In genomic region chr10:3556538-3556937, GRCm38 (mm10) we compare ENCODE assay signal across 28 mouse cellular contexts. TPM values are rescaled to one million over a fixed set of nuclear protein-coding genes. Genes with fewer than 3 reads are reported as not detected.
DNase-seq lines count a peak whose midpoint lies in the region; ATAC-seq and TF ChIP-seq lines count a peak whose summit lies in the region.
"Had no signal": no experiment of that assay in that cellular context is flagged by ENCODE, and none has a peak within 500 bp of the region (broad histone marks: within the 10 kb centered on the region; RNA-seq: fewer than 3 reads in every experiment).

No protein-coding gene starts in this region.

- TF ChIP-seq CTCF in stomach, postnatal 0 days (IDR thresholded peaks at IDR 0.05; ENCODE audit: low read depth), result no peak

- DNase-seq in kidney, adult 11 months, result no peak
- DNase-seq in lung, postnatal 36 days, result no peak
- no peak for DNase-seq in stomach, postnatal 0 days (ENCODE audit: low spot score)
- DNase-seq: adrenal gland, adult 2 months; adrenal gland, postnatal 10 days; adrenal gland, postnatal 25 days; cerebellum, adult 11 months; cerebellum, adult 18-20 months; cerebellum, adult 8-10 months; cerebellum, adult 9-11 months; cerebellum, postnatal 14 days; cerebellum, postnatal 36 days; embryo, embryonic 11 days had no signal

- WGBS in kidney, embryonic 16.5 days, result 75% methylated on average over 3 of the region's 3 CpGs
- 50% methylated on average over 3 of the region's 3 CpGs for WGBS in lung, embryonic 15.5 days
- 66% methylated on average over 3 of the region's 3 CpGs for WGBS in stomach, embryonic 15.5 days
- 58% methylated on average over 3 of the region's 3 CpGs for WGBS in stomach, postnatal 0 days

- H3K27me3 ChIP-seq in kidney, embryonic 16.5 days (ENCODE audit: insufficient read depth, low read length), result no peaks in the 10 kb centered on the region
- no peaks in the 10 kb centered on the region for H3K27me3 ChIP-seq in lung, embryonic 15.5 days
- no peaks in the 10 kb centered on the region for H3K27me3 ChIP-seq in stomach, embryonic 15.5 days (replicated peaks)
- H3K27me3 ChIP-seq in stomach, postnatal 0 days (ENCODE audit: control insufficient read depth, insufficient read depth, low read length), result no peaks in the 10 kb centered on the region
- H3K27me3 ChIP-seq: embryonic facial prominence, embryonic 13.5 days; embryonic facial prominence, embryonic 15.5 days; forebrain, embryonic 12.5 days had no signal

- no peak for TF ChIP-seq EP300 in stomach, postnatal 0 days (optimal IDR thresholded peaks at IDR 0.05)

- peak; percentile 77 for ATAC-seq in kidney, embryonic 16.5 days (ENCODE audit: low FRiP score, low TSS enrichment)
- ATAC-seq in lung, embryonic 15.5 days (ENCODE audit: borderline replicate concordance, extremely low read depth, low FRiP score, low TSS enrichment), result peak; percentile 67; the same call in 1 of the 2 replicates
- ATAC-seq in stomach, embryonic 15.5 days (ENCODE audit: insufficient read depth, low FRiP score, low read depth), result peak; percentile 31; the same call in 1 of the 2 replicates
- ATAC-seq in stomach, postnatal 0 days (ENCODE audit: low FRiP score, low TSS enrichment), result no peak
- ATAC-seq in monocyte, adult 5-6 weeks (replicated peaks; ENCODE audit: insufficient number of reproducible peaks, low FRiP score, low TSS enrichment, poor library complexity, severe bottlenecking), result no peak
- ATAC-seq: forebrain, embryonic 14.5 days had no signal

- H3K9me3 ChIP-seq in kidney, embryonic 16.5 days (ENCODE audit: low read length), result 0 out of 2 replicates have a peak, but pooled peaks cover 2% of the 10 kb centered on the region
- H3K9me3 ChIP-seq in lung, embryonic 15.5 days, result no peaks in the 10 kb centered on the region
- H3K9me3 ChIP-seq in stomach, embryonic 15.5 days, result no peaks in the 10 kb centered on the region
- H3K9me3 ChIP-seq in stomach, postnatal 0 days (ENCODE audit: control insufficient read depth, low read length), result no peaks in the 10 kb centered on the region
- H3K9me3 ChIP-seq: embryonic facial prominence, embryonic 13.5 days; embryonic facial prominence, embryonic 15.5 days; forebrain, embryonic 10.5 days; forebrain, embryonic 12.5 days had no signal

- H3K27ac ChIP-seq in kidney, embryonic 16.5 days (ENCODE audit: low read length), result no peak overlapping the region
- H3K27ac ChIP-seq in lung, embryonic 15.5 days, result no peak overlapping the region
- H3K27ac ChIP-seq in stomach, embryonic 15.5 days, result no peak overlapping the region
- H3K27ac ChIP-seq in stomach, postnatal 0 days (replicated peaks), result no peak overlapping the region
- H3K27ac ChIP-seq: embryonic facial prominence, embryonic 13.5 days; embryonic facial prominence, embryonic 15.5 days; forebrain, embryonic 10.5 days; forebrain, embryonic 12.5 days had no signal

- no peaks in the 10 kb centered on the region; the same call in 1 of the 2 replicates for H3K4me1 ChIP-seq in kidney, embryonic 16.5 days (ENCODE audit: insufficient read depth, low read length)
- no peaks in the 10 kb centered on the region for H3K4me1 ChIP-seq in lung, embryonic 15.5 days
- no peaks in the 10 kb centered on the region for H3K4me1 ChIP-seq in stomach, embryonic 15.5 days
- no peaks in the 10 kb centered on the region for H3K4me1 ChIP-seq in stomach, postnatal 0 days (replicated peaks; ENCODE audit: control insufficient read depth, insufficient read depth)
- H3K4me1 ChIP-seq: embryonic facial prominence, embryonic 13.5 days; embryonic facial prominence, embryonic 15.5 days; forebrain, embryonic 10.5 days; forebrain, embryonic 12.5 days had no signal

- no peak overlapping the region for H3K9ac ChIP-seq in kidney, embryonic 16.5 days (replicated peaks; ENCODE audit: low read length)
- H3K9ac ChIP-seq in lung, embryonic 15.5 days, result no peak overlapping the region
- H3K9ac ChIP-seq in stomach, embryonic 15.5 days, result no peak overlapping the region
- H3K9ac ChIP-seq in stomach, postnatal 0 days (ENCODE audit: low read length), result no peak overlapping the region
- H3K9ac ChIP-seq: embryonic facial prominence, embryonic 13.5 days; embryonic facial prominence, embryonic 15.5 days; forebrain, embryonic 12.5 days had no signal

- H3K36me3 ChIP-seq in kidney, embryonic 16.5 days (ENCODE audit: insufficient read depth, low read length), result no peaks in the 10 kb centered on the region
- no peaks in the 10 kb centered on the region for H3K36me3 ChIP-seq in lung, embryonic 15.5 days
- H3K36me3 ChIP-seq in stomach, embryonic 15.5 days, result no peaks in the 10 kb centered on the region
- H3K36me3 ChIP-seq in stomach, postnatal 0 days (ENCODE audit: control insufficient read depth, insufficient read depth, low read length), result no peaks in the 10 kb centered on the region
- H3K36me3 ChIP-seq: embryonic facial prominence, embryonic 13.5 days; embryonic facial prominence, embryonic 15.5 days; forebrain, embryonic 10.5 days; forebrain, embryonic 12.5 days had no signal

- H3K4me3 ChIP-seq in kidney, embryonic 16.5 days (ENCODE audit: low read length), result no peak overlapping the region
- H3K4me3 ChIP-seq in lung, embryonic 15.5 days, result no peak overlapping the region
- no peak overlapping the region for H3K4me3 ChIP-seq in stomach, embryonic 15.5 days (replicated peaks)
- H3K4me3 ChIP-seq in stomach, postnatal 0 days (ENCODE audit: low read depth, low read length), result no peak overlapping the region
- H3K4me3 ChIP-seq: embryonic facial prominence, embryonic 13.5 days; embryonic facial prominence, embryonic 15.5 days; erythroblast, embryonic 14.5 days; forebrain, embryonic 10.5 days; forebrain, embryonic 12.5 days had no signal

- H3K4me2 ChIP-seq in kidney, embryonic 16.5 days (replicated peaks; ENCODE audit: low read depth, low read length), result no peak overlapping the region
- H3K4me2 ChIP-seq in lung, embryonic 15.5 days, result no peak overlapping the region
- no peak overlapping the region for H3K4me2 ChIP-seq in stomach, embryonic 15.5 days
- no peak overlapping the region for H3K4me2 ChIP-seq in stomach, postnatal 0 days (replicated peaks; ENCODE audit: low read depth)
- H3K4me2 ChIP-seq: embryonic facial prominence, embryonic 13.5 days; embryonic facial prominence, embryonic 15.5 days; forebrain, embryonic 12.5 days had no signal

RNA-seq across cellular contexts. Expression of gene Iyd, which starts 16.5 kb away (rescaled TPM):
- 6.6 and 8.0 TPM in 2 replicates for polyA plus RNA-seq in kidney, embryonic 16.5 days (2015; fragmentation: Nextera tagmentation; extraction: Ambion mirVana)
- 1.7 and 2.2 TPM in 2 replicates for polyA plus RNA-seq in lung, embryonic 15.5 days (2015; fragmentation: Nextera tagmentation; extraction: Ambion mirVana)
- 7.6 and 8.8 TPM in 2 replicates for polyA plus RNA-seq in stomach, embryonic 15.5 days (2015; fragmentation: Nextera tagmentation; extraction: Ambion mirVana)
- 33.5 and 35.5 TPM in 2 replicates for polyA plus RNA-seq in stomach, postnatal 0 days (2015; fragmentation: Nextera tagmentation; extraction: Ambion mirVana)
- total RNA-seq in monocyte, adult 5-6 weeks (2017), result not detected in 3 replicates
- total RNA-seq: common myeloid progenitor, adult 5-6 weeks; ES-E14; MEL had no signal
- polyA plus RNA-seq: C2C12; embryonic facial prominence, embryonic 11.5 days; erythroblast, embryonic 14.5 days; forebrain, embryonic 10.5 days; forebrain, embryonic 12.5 days had no signal

Comparison
In these comparisons a context has a peak if more than half of its experiments do, and no peak if none do; other contexts are left out.
1. ATAC-seq: peak in kidney, embryonic 16.5 days (single experiment), lung, embryonic 15.5 days (single experiment) and stomach, embryonic 15.5 days (single experiment); none in stomach, postnatal 0 days (single experiment) and monocyte, adult 5-6 weeks (single experiment).